Mouse (Mus musculus): ENCODE results near the gene Dscaml1.

The Dscaml1 gene

DNA sequence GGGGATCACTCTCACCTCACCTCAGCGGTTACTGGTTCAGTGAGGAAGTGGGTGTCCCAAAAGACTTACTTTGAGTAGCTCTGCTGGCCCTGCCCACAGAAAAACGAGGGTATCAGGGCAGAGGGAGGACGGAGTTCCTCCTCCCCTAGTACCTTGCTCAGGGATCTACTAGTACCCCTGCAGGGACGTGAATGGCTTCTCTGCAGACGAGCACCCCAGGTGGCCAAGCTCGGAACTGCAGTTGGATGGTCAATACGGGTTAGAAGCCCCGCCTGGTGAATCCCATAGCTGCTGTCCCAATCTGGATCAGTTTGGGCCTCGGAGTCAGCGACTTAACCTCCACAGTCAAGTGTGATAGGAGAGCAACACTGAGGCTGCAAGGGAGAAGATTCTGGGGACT is 14.1 kb upstream of the Dscaml1 start:
- peak; percentile 93 for DNase-seq

DNA sequence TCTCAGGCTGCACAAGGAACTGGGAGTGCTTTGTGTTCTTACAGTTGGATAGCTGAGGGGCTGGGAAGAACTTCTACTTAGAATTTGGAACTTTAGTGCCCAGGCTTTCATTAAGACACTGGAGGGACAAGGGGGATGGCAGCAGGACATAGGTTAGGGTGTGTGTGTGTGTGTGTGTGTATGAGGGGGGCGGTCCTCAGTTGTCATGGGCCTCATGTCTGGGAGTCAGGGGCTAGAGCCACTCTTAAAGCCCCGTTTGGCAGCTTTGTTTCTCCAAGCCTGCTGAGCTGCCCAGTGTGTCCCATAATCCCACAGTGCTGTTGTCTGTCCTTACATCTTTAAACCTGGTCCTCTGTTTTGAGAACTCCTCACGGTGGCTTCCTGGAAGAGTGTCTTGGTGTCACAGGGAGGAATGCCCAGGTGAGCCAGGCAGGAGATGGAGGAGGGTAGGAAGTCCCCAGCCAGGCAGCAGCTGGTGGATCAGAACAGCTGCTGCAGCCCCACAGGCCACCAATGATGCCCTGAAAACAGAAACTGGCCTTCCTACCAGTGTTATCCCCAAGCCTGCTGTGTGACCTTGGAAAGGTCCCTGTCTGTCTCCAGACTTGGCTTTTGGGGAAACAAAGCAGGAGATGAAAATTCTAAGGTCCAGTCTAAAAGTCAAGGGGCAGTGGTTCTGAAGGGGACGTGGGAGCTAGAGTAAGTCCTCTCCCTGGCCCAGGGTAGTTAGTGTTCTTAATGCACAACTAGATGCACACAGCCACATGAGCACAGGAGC is 13.5 kb upstream of the Dscaml1 start:
- DNase-seq: no peak

DNA sequence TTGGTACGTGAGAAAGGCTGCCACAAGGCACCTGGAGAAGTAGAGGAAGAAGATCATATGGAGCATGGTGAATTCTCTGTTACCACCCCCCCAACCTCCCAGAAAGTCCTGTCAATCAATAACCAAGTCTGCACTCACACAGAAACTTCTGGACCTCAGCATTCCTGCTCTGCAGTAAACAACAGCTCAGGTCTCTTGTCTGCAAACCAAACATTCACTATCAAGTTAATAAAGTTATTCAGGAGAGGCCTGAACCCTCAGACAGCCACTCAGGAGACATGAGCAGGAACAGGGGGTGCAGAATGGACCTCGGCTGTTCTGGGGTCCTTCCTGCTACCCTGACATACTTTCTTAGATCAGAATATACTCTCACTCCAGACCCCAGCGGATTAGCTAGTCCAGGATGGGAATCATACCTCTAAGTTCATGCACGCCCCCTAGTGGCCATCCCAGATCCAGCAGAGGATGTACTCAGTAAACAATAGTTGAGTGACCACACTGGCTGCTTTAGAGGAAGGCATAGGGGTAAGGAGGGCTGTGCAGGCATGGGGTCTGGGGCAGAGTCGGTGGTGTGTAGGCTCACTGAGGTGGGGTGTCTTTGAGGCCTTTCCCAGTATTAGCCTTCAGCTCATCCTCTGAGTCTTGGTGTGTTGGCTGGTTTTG is 12.8 kb upstream of the Dscaml1 start:
- DNase-seq: peak; percentile 61

DNA sequence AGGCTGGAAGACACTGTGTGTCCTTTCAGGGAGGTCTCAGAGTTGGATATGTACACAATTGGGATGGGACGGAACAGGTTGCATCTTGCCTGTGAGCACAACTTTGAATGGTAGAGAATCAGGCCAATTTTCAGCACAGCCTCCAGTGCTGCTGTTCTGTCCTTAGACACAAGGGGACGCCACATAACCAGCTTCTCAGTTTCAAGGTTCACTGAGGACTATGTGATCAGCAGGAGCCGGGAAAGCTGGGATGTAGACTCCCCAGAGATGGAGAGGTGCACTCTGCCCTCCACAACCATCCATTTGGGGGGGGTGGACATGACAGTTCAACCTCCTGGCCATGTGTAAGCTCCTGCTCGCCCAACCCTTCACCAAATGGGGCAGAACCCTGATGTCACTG is 10.5 kb upstream of the Dscaml1 start:
- peak; percentile 39 for DNase-seq

DNA sequence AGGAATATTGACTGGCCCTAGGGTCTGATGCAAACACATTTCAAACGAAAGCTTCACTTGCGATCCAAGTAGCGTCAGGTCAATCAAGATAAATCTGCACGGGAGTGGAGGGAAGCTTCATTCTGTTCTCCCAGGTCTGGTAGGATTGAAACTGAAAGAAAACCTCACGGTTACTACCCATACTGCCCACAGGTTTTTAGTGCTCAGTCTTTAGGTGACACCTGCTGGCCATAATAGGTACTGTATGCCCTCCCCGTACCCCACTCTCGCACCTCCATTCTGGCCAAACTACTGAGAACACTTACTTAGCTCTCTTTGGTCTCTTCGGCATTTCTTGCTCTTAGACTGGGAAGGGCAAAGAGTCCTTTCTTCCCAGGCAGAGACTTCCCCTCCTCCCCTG is 9.2 kb upstream of the Dscaml1 start:
- peak; percentile 77 for DNase-seq

DNA sequence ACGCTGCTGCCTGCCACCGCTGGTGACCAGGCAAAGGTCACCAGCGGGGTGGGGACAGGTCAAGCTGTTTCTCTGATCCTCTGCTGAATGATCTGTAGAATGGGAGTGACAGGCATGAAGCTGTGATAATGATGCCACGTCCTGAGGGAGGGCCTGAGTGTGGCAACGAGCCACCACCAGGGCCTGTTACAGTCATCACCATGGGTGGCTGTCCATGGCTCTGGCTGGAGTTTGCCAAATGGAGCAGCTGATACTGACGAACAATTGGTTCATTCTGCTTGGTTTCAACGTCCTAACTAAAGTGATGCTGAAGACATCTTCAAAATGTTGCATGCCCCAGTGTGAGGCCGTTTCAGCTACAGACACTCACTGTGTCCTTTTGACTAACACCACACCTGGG is 8.2 kb upstream of the Dscaml1 start:
- no peak for DNase-seq

DNA sequence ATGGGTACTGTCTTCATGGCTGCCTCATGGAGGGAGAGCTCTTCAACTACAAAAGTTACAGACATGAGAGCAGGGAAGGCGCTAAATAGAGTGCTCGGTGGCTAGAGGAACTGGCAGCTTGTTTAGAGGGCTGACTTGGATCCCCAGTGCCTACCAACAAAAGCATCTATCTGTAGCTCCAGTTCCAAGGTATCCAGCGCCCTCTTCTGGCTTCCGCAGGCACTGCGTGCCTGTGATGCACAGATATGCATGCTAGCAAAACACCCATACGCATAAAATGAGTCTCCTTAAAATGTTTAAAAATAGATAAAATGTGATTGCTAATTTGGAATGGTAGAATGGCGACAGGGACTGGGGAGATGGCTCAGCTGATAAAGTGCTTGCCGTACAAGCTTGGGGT is 5.2 kb upstream of the Dscaml1 start:
- peak; percentile 45 for DNase-seq

DNA sequence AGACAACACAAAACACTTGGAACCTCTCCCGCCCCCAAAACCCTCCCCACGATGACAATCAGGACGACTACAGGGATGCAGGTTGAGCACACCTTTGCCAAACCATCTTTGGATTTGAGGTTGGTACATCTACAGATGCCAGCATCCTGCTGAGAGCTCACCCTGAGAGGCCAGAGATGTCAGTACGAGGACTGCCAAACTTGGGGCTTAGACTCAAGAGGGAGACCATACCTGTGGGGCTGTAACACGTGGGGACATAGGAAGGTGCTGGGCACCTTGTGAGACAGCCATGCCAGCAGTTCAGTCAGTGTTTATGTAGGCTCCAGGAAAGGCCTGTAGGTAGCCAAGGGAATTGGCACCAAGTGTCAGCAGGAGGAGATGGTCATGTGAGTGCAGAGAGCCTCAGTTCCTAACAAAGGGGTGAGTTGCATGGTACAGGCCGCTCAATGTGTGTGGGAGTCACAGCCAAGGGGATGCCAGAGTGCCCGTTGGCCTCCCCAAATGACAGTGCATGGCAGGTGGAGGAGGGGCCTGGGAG is 3.6 kb upstream of the Dscaml1 start:
- no peak for DNase-seq

DNA sequence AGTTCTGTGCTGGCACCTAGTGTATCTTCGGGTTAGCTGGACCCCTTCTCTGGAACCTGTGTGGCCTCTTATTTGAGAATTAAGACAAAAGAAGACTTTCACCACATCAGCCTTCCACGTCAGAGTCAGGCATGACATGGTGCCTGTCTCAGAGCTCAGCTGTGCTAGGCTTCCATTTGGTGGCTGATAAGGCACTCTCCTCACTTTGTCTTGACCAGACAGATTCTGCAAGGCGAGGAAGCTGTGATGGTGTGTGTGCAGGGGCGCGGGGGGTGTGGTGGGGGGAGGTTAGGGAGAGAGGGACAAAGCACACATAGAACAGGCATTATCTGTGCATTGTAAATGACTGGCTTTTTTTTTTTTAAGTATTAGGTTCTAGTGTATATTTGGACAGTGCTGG is 3.0 kb downstream of the Dscaml1 start:
- DNase-seq: no peak

DNA sequence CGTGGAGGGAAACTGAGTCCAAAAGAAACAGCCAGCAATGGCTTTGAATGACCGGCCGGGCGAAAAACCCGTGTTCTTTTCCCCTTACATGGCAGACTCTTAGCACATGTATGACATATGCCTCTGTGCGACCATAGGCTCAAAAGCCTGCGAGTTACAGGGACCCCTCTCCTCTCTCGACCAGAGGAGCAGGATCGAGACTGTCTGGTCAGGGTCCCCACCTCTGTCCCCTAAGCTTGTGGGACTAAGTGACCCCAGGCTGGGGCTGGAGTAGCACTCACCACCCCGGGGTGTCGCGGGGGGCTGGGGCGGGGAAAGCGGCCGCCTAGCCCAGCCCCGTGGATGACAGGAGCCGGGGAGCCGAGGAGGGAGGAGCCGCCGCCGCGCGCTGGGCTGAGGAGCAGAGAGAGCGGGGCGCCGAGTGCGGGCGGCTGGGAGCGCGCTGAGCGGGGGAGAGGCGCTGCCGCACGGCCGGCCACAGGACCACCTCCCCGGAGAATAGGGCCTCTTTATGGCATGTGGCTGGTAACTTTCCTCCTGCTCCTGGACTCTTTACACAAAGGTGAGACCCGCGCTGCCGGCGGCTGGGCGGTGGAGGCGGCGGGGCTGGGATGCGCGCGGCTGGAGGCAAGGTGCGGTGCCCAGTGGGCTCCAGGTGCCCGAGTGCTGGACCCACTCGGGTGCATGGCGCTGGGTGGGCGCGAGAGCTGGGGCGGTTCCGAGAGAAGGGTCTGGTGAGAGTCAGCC is 3.7 kb downstream of the Dscaml1 start:
- no peak for DNase-seq

DNA sequence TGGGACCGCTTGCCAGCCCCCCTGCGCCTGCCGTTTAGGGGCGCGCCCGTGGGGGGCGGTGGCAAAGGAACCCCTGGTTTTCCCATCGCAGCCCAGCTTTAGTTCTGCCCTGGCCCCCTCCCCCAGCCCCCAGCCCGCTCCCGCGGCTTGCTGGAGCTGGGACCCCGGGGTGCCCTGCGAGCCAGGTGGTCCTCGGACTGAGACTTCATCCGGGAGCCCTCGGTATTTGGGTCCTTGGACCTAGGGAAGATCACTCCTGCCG is 4.2 kb downstream of the Dscaml1 start:
- DNase-seq: no peak

DNA sequence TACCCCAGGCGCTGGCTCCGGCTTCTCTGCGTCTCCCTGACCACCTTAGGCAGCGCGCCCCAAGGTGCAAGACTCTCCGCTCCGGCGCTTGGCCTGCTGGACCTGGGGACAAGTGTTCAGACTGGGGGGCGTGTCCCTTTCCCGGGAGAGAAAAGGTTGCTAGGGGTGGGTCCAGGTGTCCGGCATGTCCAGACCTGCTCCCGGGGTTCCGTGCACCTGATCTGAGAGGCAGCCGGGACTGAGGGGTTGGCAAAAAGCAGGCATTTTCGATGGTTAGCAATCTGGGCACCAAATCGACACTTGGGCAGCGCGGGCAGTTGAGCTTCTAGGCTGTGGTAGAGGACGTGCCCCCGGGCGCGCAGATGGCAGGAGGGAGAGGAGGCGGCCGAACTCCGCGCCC is 4.7 kb downstream of the Dscaml1 start:
- no peak for DNase-seq

DNA sequence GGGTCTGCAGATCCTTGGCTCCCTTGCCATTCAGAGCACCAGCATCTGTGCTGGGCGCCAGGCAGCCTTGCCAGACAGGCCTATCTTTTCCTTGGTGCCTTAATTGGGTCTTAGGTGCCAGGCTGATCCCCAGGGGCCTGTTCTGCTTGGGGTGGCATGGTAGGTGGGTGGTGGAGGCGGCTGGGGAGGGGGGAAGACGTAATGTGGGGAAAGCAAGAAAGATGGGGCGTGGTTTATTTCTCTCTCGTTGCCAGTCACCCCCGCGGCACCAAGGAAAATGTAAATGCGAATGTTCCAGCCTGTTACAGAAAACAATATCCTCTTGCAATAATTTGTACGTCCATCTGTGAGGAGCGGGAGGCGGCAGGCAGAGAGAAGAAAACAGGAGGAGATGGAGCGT is 6.2 kb downstream of the Dscaml1 start:
- DNase-seq: no peak

DNA sequence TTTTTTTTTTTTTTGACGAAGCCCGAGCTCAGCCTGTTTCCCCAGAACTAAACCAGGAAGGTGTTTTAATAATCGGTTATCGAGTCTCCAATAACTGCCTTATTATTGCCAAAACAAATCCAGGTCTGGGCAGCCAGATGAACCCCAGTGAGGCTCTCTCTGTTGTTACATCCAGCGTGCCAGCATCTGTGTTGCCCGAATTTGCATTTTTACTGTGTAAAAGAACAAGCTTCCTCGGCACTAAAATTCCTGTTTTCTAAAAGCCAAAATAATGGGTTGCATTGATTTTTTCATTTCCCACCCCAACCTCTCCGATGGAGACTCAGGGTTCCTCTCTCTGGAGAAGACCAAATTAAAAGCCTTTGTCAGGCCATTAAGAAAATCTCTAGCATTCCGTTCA is 6.7 kb downstream of the Dscaml1 start:
- no peak for DNase-seq

DNA sequence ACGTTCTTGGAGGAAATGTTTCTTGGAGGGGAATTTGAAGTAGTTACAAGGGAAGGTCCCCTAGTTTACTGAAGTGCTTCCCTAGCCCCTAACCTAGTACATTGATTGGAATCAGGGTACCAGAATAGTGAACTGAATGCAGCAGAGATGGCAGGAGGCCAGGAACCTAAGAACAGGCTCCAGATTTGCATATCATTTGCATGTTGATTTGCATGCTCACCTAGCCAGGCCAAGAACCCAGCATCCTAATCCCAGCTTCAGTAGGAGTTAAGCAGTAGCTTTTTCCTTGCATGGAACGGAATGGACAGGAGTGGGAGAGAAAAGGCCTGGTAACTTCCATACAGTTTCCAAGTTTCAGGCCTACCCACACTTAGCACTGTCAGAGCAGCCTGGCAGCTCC is 7.7 kb downstream of the Dscaml1 start:
- no peak for DNase-seq

DNA sequence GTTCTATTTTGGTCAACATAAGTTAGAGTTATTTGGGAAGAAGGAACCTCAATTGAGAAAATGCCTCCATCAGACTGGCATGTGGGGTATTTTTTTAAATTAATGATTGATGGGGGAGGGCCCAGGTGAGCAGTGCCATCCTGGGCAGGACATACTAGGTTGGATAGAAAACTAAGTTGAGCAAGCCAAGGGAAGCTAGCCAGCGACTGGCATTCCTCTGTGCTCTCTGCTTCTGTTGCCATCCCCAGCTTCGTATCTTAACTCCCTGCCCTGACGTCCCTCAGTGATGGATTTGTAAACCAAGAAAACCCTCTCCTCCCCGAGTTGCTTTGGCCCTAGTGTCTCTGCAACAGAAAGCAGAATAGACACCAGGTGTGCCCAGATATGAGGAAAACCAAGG is 12.6 kb downstream of the Dscaml1 start:
- DNase-seq: no peak

DNA sequence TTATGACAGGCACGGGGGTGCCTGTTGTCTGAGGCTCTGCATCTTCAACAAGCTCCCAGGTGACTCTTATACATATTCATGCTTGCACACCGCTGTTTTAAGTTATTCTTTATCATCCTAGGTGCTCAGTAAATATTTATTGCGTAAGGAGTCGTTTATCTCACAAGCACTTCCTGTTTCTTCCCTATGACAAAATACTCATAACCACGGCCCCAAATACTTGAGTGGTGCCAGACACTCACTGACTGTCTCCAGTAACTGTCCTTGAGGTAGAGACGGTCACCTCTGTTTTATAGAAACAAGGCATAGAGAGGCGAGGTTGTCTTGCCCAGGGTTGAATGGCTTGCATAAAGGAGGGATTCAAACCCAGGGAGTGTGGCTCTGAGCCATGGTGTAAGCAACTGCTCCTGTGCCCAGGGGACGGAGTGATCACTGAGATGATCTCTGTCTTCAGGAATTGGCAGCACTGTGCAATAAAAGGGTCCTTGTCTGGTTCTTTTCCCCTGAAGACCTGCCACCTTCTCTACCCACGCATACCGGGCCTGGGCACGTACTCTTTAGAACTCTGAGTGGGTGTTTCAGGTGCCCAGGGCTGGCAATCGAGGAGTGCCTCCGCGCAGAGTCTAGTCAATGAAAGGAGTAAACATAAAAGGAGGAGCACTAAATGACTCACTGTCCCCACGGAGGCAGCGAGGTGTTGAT is 13.8 kb downstream of the Dscaml1 start:
- no peak for DNase-seq

DNA sequence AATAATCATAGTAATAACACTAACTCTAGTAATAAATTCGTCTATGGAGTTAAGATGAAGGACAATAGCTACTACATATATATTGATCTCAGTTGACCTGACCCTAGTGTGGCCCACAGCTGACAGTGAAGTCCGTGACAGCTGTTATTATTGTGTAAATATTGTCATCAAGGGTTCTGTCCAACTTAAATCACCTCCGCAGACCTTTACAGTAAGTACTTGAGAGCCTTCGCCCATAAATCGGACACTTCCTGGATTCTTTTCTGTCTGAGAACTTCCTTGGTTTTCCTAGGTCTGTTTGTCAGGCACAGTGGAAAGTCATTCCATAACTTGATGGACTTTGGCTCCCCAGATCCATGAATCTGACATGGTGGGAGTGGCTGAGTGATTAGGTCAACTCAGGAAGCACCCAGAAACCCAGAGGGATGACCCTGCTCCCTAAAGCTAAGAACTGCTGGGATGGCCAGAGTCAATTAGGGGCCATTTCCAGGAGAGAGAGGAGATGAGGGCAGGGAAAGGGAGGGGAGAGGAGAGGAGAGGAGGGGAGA is 17.9 kb downstream of the Dscaml1 start:
- no peak for DNase-seq

DNA sequence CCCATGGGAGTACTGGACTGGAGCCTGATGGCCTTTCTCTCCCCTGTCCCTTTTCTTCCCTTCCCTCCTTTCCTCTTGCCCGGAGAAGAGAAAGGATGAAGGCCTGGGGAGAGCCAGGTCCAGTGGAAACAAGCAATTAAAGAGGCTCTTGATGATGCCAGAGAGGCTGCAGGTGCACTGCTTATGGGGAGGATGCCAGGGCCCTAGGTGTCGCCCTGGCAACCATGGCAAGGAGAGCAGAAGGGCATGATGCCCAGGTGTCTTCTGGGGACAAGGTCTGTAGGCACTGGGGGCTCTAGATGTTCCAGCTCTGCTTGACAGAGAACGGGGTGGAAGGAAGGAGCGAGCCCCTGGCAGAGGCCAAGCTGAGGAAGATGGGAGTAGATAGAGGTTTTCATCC is 23.2 kb downstream of the Dscaml1 start:
- DNase-seq: no peak

DNA sequence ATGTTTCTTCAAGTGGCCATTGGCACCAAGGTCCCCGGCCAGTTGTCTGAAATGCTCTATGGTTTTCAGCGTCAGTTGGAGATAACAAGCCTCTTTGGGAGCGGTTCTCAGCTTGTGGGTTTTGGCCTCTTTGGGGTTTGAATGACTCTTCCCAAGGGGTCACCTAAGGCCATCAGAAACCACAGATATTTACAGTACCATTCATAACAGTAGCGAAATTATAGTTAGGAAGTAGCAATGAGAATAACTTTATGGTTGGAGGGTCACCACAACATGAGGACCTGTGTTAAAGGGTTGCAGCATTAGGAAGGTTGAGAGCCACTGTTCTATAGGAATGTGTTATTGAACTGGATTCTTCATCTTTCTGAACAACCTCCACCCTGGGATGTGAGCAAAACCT is 24.9 kb downstream of the Dscaml1 start:
- DNase-seq: no peak

DNA sequence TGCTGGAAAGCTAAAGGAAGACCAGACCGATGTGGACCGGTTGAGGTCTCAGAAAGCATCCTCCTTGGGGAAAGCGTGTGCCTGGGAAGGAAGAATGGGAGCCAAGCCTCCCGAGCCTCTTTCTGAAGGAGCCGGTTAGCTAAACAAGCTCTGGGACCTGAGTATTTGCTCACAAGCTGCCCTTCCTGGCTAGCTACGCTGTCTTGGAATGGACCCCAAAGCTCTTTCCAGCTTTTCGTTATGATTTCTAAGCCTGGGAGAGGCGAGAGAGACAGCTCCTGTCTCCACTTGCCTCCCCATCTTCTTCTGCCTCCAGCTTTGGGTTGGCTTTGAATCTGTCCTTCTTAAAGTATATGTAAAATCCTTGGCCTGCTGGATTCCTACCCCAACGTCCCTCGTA is 27.6 kb downstream of the Dscaml1 start:
- DNase-seq: no peak

DNA sequence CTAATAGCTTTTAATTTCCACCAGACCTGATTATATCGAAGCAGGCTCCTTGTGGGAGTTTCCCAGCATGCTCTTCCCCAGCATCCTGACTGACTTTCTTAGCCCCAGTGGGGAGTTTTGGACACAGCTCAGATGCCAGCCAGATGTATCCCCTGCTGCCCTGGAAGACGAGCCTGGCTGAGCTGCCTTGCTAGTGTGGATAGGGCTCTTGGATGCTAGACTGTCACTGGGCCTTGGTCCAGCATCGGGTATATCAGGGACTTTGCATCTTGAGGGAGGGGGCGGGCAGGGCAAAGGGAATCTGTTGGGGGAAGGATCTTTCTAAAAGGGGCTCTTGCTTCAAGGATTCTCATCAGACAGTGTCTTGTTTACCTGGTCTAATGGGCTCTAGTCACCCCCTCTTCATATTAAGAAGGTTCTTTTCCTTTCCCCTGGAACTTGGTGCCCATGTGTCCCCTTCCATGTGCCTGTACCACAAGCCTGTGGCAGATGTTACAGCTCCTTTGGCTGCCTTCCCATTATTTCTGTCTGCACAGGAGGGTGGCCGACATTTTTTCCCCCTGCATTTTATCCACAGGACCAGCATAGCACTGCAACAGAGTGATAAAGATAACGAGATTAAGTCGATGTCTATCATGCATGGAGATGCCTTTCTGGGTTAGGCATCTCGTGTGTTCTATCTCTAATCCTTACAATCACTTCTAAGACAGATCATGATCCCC is 28.6 kb downstream of the Dscaml1 start:
- no peak for DNase-seq

DNA sequence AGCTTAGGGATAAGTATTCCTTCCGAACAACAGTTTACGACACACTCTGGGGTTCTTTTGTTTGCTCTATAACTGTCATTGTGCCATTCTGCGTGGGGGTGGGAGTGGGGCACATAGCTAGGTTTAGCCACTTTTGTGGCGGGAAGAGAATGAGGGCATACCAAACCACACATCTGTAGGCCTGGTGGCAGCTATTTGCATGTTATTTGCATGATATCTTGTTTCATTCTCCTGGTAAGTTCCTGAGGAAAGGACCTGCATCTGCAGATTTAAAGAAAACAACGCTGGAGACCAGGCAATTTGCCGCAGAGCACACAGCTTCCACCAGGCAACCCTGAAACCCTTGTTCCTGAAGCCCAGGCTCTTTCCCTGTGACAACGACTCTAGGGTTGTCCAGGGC is 30.8 kb downstream of the Dscaml1 start:
- DNase-seq: no peak

Measured in thymus, postnatal 14 days (tissue).